Mouse (Mus musculus): ENCODE data around the gene Ppp5c. TPM values are rescaled to one million over a fixed set of nuclear protein-coding genes. Genes with fewer than 3 reads are reported as not detected.

Ppp5c gene
- polyA plus RNA-seq (2017; shearing (Covaris generic)) = 100 to 1,000 TPM in 1 of 2 experiments, 10 to 100 TPM in 1; 99.7 to 101 TPM

DNA sequence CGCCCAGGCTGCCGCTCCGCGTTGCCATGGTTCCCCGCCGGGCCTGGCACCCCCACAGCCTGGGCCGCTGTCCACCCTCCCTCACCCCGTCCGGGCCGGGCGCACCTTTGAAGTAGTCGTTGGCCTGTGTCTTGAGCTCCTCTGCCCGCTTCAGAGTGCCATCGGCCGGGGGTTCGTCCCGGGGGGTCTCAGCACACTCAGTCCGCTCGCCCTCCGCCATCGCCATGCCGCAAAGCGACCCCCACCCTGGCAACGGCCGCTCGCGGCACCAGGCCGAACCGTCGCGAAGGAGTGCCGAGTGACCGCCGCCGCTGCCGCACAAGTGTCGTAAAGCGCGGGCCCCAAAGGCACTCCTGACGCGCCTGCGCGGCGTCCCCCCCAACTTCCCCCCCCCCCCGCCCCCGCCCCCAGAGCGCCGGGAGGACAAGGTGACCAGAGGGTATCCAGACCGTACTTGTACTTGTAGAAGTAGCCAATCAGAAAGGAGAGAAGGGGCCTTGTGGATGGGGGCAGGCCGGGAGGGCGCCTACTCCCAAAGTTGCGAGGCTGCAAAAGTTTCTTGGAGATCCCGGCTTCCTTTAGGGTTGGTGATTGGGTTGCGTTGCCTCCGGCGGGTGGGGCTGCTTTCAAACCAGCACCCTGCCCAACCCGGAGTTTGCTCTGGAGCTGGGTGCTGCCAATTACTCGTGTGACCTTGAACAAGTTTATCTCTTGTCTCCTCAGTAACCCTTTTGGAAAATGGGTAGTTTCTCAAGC is at the start of gene Ppp5c:
TSS of gene Ppp5c (minus strand) at position 337 of the 756 bp plus-strand sequence.

DNA sequence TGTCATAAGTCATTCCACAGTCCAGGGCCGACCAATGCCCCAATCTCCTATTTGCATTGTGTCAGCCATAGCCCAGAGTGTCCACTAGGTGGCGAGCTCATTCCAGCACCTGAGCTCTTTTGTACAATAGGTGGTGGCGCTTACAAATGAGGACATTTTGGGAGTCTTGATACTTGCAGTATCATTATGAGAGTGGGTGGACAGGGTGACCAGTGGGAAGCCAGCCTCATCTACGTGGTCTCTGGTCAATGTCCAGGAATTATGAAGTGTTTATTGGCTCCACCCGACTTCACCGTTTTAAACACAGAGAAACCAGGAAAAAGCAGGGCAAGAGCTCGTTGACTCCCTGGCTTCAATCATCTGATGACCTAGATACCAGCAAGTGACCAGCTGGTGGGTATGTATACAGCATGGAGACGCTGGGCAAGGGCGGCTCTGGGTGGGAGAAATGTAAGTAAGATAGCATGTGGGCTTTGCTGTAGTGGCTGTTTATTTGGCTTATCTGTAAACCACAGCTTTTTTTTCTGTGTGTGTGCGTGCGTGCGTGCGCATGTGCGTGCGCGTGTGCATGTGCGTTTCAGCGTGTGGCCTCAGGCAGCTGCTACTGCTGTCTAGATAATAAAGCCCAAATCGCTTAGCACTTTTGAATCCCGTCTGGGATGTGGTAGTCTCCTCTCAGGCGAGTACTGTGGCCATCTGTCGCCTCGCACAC is 46.3 kb upstream of the Ppp5c start, which contains the start of gene Psg16:
TSS of gene Psg16 (plus strand) at position 137 of the 712 bp plus-strand sequence.

DNA sequence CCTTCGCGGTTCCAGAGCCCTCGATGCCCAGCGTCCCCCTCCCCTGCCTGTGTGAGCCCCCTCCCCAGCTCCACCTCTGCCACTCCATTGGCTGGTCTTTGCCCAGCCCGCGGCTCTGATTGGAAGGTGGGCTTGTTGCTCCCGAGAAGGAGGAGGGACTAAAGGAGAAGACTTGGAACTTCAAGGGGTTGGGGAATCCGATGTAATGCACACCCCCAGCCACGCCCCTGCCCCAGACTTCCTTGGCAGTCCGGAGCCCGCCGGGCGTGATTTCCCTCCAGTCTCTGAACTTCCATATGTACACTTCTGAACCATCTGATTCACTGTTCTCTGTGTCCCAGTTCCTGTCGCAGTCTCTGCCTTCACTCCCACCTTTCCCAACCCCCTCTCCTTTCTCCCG is 34.7 kb upstream of the Ppp5c start, which contains the start of gene Hif3a:
TSS of gene Hif3a (minus strand) at position 39 of the 400 bp plus-strand sequence.

DNA sequence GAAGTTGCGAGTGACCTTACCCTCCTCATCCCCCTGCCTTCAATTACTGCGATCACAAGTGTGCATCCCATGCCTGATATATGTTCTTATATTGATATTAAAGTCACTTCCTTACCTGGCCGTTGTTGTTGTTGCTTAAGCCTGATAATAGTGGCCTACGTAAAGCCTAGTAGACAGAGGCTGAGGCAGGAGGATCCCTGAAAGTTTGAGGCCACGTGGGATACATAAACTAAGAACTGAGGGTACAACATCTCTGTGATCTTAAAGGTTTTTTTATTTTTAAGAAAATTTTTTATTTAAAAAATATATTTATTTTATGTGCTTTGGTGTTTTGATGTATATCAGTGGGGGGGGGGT is 35.3 kb downstream of the Ppp5c start, which contains the start of gene Ccdc8:
TSS of gene Ccdc8 (plus strand) at position 258 of the 357 bp plus-strand sequence.

DNA sequence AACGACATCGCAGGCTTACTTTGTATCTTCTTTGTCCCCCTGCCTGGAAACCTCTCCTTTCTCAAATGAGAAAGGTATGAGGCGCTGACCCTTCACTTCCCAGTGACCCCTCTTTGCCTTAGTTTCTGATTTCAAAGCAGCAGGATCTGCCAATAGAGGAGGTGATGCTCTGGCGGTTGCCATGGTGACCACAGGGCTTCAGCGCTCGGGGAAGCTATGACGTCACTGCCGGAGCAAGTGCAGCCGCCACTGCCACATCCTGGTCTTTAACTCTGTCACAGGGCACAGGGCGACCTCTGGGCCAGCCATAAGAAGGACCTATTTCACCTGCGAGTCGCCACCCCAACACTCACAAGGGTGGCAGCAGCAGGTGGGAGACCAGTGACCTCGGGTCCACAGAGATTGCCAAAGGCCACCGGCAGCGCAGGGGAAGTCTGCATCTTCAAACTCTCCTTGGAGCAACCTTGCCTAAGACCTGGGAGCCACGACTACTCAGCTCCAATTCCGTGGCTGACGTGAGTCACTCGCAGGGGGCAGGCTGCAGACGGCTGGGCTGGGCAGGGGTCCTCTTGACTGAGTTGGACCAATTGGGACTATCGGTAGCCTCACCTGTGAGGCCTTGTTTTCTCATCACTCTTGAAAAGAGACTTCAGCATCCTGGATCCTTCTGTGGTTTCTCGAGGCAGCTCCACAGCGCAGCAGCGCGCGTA is 44.7 kb downstream of the Ppp5c start, which contains the start of gene Gm42372:
TSS of gene Gm42372 (plus strand) at position 228 of the 710 bp plus-strand sequence.

DNA sequence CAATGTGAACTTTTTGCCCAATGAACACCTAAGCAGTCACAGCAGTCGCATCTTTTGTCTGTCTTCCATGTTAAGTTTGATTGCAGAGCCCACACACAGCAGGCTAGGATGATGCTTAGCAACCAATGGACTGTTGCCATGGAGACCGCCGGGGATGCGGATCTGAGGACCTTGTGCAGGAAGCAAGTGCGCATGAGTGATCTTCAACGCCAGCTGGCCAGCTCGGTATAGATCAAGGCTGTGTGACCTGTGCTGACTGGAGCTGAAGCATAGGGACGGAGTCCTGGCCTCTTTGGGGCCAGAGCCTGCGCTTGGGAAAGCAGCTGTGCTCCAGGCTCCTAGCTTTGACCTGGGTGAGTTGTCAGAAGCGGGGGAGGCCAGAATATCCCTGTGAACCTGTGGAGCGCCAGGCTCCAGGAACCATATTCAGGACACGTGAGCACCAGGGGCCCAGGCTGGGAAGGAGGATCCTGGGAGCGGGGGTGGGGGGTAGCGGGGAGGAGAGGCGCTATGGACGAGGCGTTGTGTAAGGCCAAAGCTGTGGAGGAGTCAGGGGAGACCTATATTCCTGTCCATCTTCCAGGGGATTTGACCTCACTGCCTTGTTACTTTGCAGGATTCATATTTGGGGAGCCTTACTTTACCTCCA is 68.1 kb downstream of the Ppp5c start, which contains the start of gene Pnmal1:
TSS of gene Pnmal1 (plus strand) at position 141 of the 649 bp plus-strand sequence.

Other genes starting within 250 kb of the Ppp5c start
- gene Slc1a5, start 246.6 kb downstream of the Ppp5c start, polyA plus RNA-seq (2017; shearing (Covaris generic)) = 100 to 1,000 TPM; 197 to 316 TPM
- gene Strn4, start 212.0 kb downstream of the Ppp5c start, polyA plus RNA-seq (2017; shearing (Covaris generic)) = 10 to 100 TPM; 61.5 to 74.8 TPM
- 10 to 100 TPM; 19.1 to 22.7 TPM for gene Fkrp, start 211.2 kb downstream of the Ppp5c start, polyA plus RNA-seq (2017; shearing (Covaris generic))
- gene Prkd2, start 185.0 kb downstream of the Ppp5c start, polyA plus RNA-seq (2017; shearing (Covaris generic)) = 100 to 1,000 TPM; 143 to 190 TPM
- under 1 TPM; 0.07 to 0.42 TPM for gene Dact3, start 152.6 kb downstream of the Ppp5c start, polyA plus RNA-seq (2017; shearing (Covaris generic))
- gene Gng8, start 136.1 kb downstream of the Ppp5c start, polyA plus RNA-seq (2017; shearing (Covaris generic)) = not detected
- 10 to 100 TPM; 11.2 to 16.3 TPM for gene Ptgir, start 121.4 kb downstream of the Ppp5c start, polyA plus RNA-seq (2017; shearing (Covaris generic))
- 100 to 1,000 TPM; 191 to 201 TPM for gene Calm3, start 103.8 kb downstream of the Ppp5c start, polyA plus RNA-seq (2017; shearing (Covaris generic))
- gene Pnmal2, start 83.2 kb downstream of the Ppp5c start, polyA plus RNA-seq (2017; shearing (Covaris generic)) = not detected
- gene Pnmal1, start 68.2 kb downstream of the Ppp5c start, polyA plus RNA-seq (2017; shearing (Covaris generic)) = under 1 TPM in 1 of 2 experiments, not detected in 1; 0.07 TPM
- gene Gm42372, start 44.8 kb downstream of the Ppp5c start, polyA plus RNA-seq (2017; shearing (Covaris generic)) = 1 to 10 TPM; 2.2 to 3.0 TPM
- under 1 TPM; 0.05 to 0.31 TPM for gene Ccdc8, start 35.2 kb downstream of the Ppp5c start, polyA plus RNA-seq (2017; shearing (Covaris generic))
- gene Hif3a, start 34.5 kb upstream of the Ppp5c start, polyA plus RNA-seq (2017; shearing (Covaris generic)) = under 1 TPM in 1 of 2 experiments, not detected in 1; 0.98 TPM
- gene Psg16, start 46.1 kb upstream of the Ppp5c start, polyA plus RNA-seq (2017; shearing (Covaris generic)) = under 1 TPM; 0.43 to 0.69 TPM
- gene Ceacam3, start 122.4 kb upstream of the Ppp5c start, polyA plus RNA-seq (2017; shearing (Covaris generic)) = not detected
- not detected for gene Psg29, start 175.6 kb upstream of the Ppp5c start, polyA plus RNA-seq (2017; shearing (Covaris generic))

All from activated CD4-positive, CD25-positive, alpha-beta regulatory T cell (primary cell).